Mouse (Mus musculus): ENCODE data around the gene 6430550D23Rik.

DNA sequence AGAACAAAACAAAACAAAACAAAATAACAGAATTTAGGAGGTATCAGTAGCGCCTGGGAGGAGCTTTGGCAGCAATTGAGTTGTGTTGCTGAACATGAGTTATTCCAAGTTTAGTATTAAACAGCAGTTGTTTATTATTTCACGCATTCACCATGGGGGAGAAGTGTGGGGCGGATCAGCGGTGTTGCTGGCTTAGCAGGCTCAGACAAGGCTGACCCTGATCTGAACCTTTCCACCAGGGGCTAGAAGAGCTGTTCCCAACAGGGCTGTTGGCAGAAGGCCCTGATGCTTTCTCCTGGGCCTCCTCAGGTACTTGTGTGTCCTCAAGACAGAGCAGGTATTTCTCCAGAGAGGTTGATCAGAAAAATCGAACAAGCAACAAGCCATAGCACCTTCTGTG, 47.8 kb downstream of the 6430550D23Rik start:
- TF ChIP-seq CTCF (conservative IDR thresholded peaks at IDR 0.05; ENCODE audit: low read length) (no peak), NANOG (IDR thresholded peaks at IDR 0.05; ENCODE audit: borderline replicate concordance, low read length) (no peak)

Data from E14TG2a.4 (cell line).